Mouse (Mus musculus): ENCODE data around the gene Eef1akmt2. TPM values are rescaled to one million over a fixed set of nuclear protein-coding genes. Genes with fewer than 3 reads are reported as not detected.

Gene Eef1akmt2
- total RNA-seq (2021) (1 to 10 TPM; 7.7 TPM), polyA plus RNA-seq (2012; rRNA removed) (5.2 and 6.0 TPM in 2 replicates)
- long read RNA-seq, transcript Eef1akmt2-201 (6 exons, 1,107 nt), result major isoform, 8 of 12 reads
- long read RNA-seq, partial matches to known transcripts, result 0 of 12 reads
- long read RNA-seq, other reads (novel, unspliced or antisense), result 4 of 12 reads

DNA sequence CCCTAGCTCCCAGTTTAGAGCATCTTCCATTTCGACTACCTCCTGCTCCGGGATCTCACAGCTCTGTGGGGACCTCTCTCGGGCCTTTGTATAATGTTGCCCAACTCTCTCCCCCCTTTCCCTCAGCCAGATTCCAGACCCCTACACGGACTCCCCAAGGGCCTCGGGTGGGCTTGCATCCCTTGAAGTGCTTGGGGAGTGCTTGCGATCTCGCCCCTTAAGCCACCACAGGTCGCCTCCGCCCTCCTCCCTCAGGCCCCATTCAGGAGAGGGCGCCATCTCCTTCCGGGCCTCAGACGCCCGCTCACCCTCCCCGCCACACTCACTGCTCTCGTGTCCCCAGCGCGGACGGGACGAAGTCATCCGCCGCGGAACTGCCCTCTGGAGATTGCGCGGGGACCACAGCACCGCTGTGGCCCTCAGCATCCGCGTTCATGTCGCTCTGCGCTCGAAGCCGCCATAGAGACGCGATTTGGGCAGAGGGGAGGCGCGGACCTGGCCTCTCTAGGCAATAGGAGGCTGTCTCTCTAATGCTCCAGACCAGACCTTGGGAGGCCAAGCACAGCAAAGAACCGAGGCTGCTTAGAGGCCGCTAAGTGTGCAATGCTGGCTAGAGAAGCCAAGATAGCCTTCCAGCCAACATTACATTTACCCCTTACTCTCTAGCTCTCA, at the start of gene Eef1akmt2:
Gene Eef1akmt2, minus strand, starts transcription at position 501 of the 672 bp plus-strand sequence.
- no peaks in the 10 kb centered on the region for H3K79me2 ChIP-seq (replicated peaks; ENCODE audit: control insufficient read depth, insufficient read depth, low read length)
- TF ChIP-seq CTCF (IDR thresholded peaks at IDR 0.05) (peak; percentile 66), POLR2A (IDR thresholded peaks at IDR 0.05; ENCODE audit: insufficient read depth, low read depth, low read length) (peak; percentile 70; the same call in 1 of the 2 replicates), EP300 (IDR thresholded peaks at IDR 0.05; ENCODE audit: insufficient read depth, low read depth, low read length) (0 out of 2 replicates have a peak, but pooled peaks have one; percentile 13)
- WGBS, result under 1% methylated on average over 37 of the region's 37 CpGs
- H3K36me3 ChIP-seq (ENCODE audit: control insufficient read depth, insufficient read depth, low read length), result no peaks in the 10 kb centered on the region
- peaks cover 1% of the 10 kb centered on the region; the same call in 1 of the 2 replicates for H3K4me1 ChIP-seq (ENCODE audit: control insufficient read depth, insufficient read depth, low read length)
- peak within 1 kb of the TSS; percentile 98 for H3K9ac ChIP-seq (ENCODE audit: low read depth, low read length)
- intact Hi-C loops (cut with DNase I), result loop anchor here (1.0 to 10.0 kb wide), 4 partner anchors 40 to 272 kb away; partner anchors contain the start of genes Ctbp2, Fam53b, Fgfr2 and Zranb1
- H3K4me3 ChIP-seq, result peak within 1 kb of the TSS; percentile 84
- H3K27me3 ChIP-seq (ENCODE audit: control insufficient read depth, insufficient read depth, low read length), result no peaks in the 10 kb centered on the region
- peak within 1 kb of the TSS; percentile 99 for H3K27ac ChIP-seq
- peak; percentile 86 to 88 for DNase-seq

DNA sequence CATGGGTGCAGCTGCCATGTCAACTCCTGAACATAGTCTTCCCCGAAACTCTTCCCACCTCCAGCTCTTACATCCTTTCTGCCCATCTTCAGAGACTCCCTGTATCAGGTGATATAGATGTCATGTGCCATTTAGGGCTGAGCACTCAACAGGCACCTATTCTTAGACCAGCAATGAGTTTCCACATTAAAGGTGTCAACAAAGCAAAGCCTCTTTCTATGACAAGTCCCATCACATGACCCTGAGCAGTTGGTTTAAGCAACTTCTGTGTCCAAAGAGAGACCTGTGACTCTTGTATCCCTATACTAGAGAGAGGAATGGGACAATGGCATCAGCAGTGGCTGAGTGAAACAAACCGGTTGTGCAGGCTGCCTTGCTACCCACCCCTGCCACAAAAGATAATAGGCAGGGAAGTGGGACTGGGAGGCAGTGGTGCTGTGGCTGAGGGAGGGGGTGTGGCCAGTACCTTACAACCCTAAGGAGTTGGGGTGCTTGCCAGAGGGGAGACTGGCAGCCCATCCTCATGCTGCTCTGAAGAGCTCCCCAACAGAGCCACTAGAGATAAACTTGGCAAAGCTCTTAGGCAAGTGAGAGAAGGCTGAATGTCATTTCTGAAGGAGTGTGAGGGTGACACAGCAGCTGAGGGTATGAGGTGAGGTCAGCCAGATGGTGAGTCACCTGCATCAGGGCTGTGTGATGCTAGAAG, 48.5 kb upstream of the Eef1akmt2 start:
- Histone ChIP-seq H3K27me3 (ENCODE audit: control insufficient read depth, insufficient read depth, low read length) (no peaks in the 10 kb centered on the region), H3K4me1 (ENCODE audit: control insufficient read depth, insufficient read depth, low read length) (no peaks in the 10 kb centered on the region; the same call in 1 of the 2 replicates), H3K4me3 (no peak overlapping the region), H3K9ac (ENCODE audit: low read depth, low read length) (no peak overlapping the region), H3K36me3 (ENCODE audit: control insufficient read depth, insufficient read depth, low read length) (no peaks in the 10 kb centered on the region), H3K27ac (peak overlapping the region; percentile 78), H3K79me2 (replicated peaks; ENCODE audit: control insufficient read depth, insufficient read depth, low read length) (no peaks in the 10 kb centered on the region)
- intact Hi-C loops (cut with DNase I), result no loop called here
- 35% methylated on average over 2 of the region's 2 CpGs for WGBS
- TF ChIP-seq POLR2A (IDR thresholded peaks at IDR 0.05; ENCODE audit: insufficient read depth, low read depth, low read length), result no peak
- TF ChIP-seq EP300 (IDR thresholded peaks at IDR 0.05; ENCODE audit: insufficient read depth, low read depth, low read length), result no peak
- TF ChIP-seq CTCF (IDR thresholded peaks at IDR 0.05), result no peak
- DNase-seq, result peak; percentile 36 to 40

DNA sequence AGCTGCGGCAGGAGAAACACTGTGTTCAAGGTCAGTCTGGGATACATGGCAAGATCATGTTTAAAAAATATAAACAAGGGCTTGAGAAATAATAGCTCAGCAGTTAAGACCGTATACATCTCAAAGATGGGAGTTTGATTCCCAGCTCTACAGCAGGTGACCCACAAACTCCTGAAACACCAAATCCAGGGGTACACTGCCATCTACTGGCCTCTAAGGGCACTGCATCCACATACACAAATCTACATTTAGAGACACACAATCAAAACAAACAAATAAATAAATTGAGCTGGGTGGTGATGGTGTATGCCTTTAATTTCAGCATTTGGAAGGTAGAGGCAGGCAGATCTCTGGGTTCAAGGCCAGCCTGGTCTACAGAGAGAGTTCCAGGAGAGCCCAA, 45.8 kb upstream of the Eef1akmt2 start:
- Histone ChIP-seq H3K9ac (ENCODE audit: low read depth, low read length) (no peak overlapping the region), H3K4me1 (ENCODE audit: control insufficient read depth, insufficient read depth, low read length) (peaks cover 4% of the 10 kb centered on the region; the same call in 1 of the 2 replicates), H3K27ac (no peak overlapping the region), H3K79me2 (replicated peaks; ENCODE audit: control insufficient read depth, insufficient read depth, low read length) (no peaks in the 10 kb centered on the region), H3K27me3 (ENCODE audit: control insufficient read depth, insufficient read depth, low read length) (no peaks in the 10 kb centered on the region), H3K4me3 (no peak overlapping the region), H3K36me3 (ENCODE audit: control insufficient read depth, insufficient read depth, low read length) (no peaks in the 10 kb centered on the region)
- no peak for DNase-seq
- intact Hi-C loops (cut with DNase I), result loop anchor here (5.0 kb wide), 1 partner anchor 241 kb away; no protein-coding TSS in a partner anchor
- 88% methylated on average over 2 of the region's 2 CpGs for WGBS
- peak; percentile 78 for TF ChIP-seq CTCF (IDR thresholded peaks at IDR 0.05)
- no peak for TF ChIP-seq POLR2A (IDR thresholded peaks at IDR 0.05; ENCODE audit: insufficient read depth, low read depth, low read length)

GRCm38 (mm10) chr7:132897258-132897657, 44.8 kb upstream of the Eef1akmt2 start:
- no peak overlapping the region for H3K9ac ChIP-seq (ENCODE audit: low read depth, low read length)
- intact Hi-C loops (cut with DNase I), result loop anchor here (5.0 kb wide), 1 partner anchor 240 kb away; no protein-coding TSS in a partner anchor
- H3K4me3 ChIP-seq, result no peak overlapping the region
- WGBS, result 92% methylated on average over 10 of the region's 10 CpGs
- H3K4me1 ChIP-seq (ENCODE audit: control insufficient read depth, insufficient read depth, low read length), result peaks cover 6% of the 10 kb centered on the region; the same call in 1 of the 2 replicates
- no peak for TF ChIP-seq EP300 (IDR thresholded peaks at IDR 0.05; ENCODE audit: insufficient read depth, low read depth, low read length)
- TF ChIP-seq CTCF (IDR thresholded peaks at IDR 0.05), result peak; percentile 23
- H3K36me3 ChIP-seq (ENCODE audit: control insufficient read depth, insufficient read depth, low read length), result no peaks in the 10 kb centered on the region
- no peak overlapping the region; the same call in 1 of the 2 replicates for H3K27ac ChIP-seq
- H3K27me3 ChIP-seq (ENCODE audit: control insufficient read depth, insufficient read depth, low read length), result no peaks in the 10 kb centered on the region
- DNase-seq, result no peak
- H3K79me2 ChIP-seq (replicated peaks; ENCODE audit: control insufficient read depth, insufficient read depth, low read length), result no peaks in the 10 kb centered on the region

DNA sequence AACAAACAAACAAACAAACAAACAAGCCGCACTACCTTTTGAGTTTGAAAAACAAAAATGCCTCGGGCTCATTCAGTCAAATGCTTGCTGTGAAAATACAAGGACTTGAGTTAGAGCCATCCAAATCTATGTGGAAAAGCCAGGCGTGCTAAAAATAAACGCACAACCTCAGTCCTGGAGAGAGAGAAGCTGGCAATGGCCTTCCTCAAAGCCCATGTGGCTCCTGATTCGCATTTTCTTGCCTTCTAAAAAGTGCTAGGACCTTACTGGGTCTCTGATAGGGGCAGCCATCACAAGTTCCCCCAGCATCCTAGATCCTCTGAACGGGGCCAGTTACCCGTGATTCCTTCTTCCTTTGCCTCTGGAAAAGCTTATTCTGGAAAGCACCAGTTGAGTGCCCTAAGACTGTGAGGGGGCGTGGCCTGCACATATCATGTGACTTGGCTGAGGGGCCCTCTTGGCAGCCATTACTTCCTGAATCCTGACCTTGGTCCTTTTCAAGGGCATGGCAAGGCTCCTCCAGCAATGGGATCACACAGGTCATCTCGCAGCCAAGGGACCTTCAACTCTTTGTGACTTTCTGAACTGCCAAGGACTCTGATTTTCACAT, 43.8 kb upstream of the Eef1akmt2 start:
- peaks cover 7% of the 10 kb centered on the region; the same call in 1 of the 2 replicates for H3K4me1 ChIP-seq (ENCODE audit: control insufficient read depth, insufficient read depth, low read length)
- TF ChIP-seq CTCF (IDR thresholded peaks at IDR 0.05), result no peak
- no peak for TF ChIP-seq EP300 (IDR thresholded peaks at IDR 0.05; ENCODE audit: insufficient read depth, low read depth, low read length)
- DNase-seq, result peak; percentile 40 to 43
- WGBS, result 50% methylated on average over 9 of the region's 9 CpGs
- H3K27ac ChIP-seq, result peak overlapping the region; percentile 78
- no peaks in the 10 kb centered on the region for H3K36me3 ChIP-seq (ENCODE audit: control insufficient read depth, insufficient read depth, low read length)
- no peak overlapping the region for H3K4me3 ChIP-seq
- intact Hi-C loops (cut with DNase I), result loop anchor here (5.0 kb wide), 1 partner anchor 239 kb away; no protein-coding TSS in a partner anchor
- H3K79me2 ChIP-seq (replicated peaks; ENCODE audit: control insufficient read depth, insufficient read depth, low read length), result no peaks in the 10 kb centered on the region
- H3K9ac ChIP-seq (ENCODE audit: low read depth, low read length), result no peak overlapping the region
- H3K27me3 ChIP-seq (ENCODE audit: control insufficient read depth, insufficient read depth, low read length), result no peaks in the 10 kb centered on the region
